Mouse (Mus musculus) right cerebral cortex, adult 18-20 months (tissue): ENCODE results near the gene Apol9a.

Source experiments
- DNase-seq: peaks from one replicate; pipeline ENCODE4 v3.0.0; 2022; ENCODE audit warnings: mixed read lengths

Apol9a gene

DNA sequence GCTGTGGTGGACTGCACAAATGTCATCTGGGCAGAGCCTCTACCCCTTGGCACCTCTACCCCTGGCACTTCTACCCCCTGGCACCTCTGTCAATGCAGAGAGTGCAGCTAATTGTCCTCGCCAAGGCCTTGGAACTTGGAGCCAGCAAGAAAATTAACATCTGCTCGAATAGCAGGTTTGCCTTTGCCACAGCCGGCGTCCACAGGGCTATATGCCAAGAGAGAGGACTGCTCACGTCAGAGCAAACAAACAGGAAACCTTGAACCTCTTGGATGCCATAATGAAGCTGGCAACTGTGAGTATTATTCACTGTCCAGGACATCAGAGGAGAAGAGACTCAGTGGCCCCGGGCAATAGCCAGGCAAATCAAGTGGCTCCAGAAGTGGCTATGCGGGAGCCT lies 34.0 kb downstream of the Apol9a start:
- no peak for DNase-seq

DNA sequence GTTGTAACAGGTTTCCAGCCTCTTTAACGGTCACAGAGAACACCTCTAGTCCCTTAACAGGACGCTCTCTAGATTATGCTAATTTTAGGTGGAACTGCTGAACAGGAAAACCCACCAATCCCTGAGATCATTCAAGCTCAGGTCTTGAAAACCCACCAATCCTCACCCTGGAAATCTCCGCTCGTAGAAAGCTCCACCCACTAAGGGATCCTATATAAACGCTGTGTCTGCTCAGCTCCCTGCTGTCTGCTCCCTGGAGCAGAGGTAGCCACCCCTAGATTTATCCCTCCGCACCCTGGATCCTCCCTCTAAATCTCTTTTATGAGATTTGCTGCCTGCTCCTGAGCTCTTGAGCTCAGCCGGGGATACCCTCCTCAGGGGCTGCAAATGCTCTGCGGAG lies 40.3 kb downstream of the Apol9a start:
- DNase-seq = no peak

DNA sequence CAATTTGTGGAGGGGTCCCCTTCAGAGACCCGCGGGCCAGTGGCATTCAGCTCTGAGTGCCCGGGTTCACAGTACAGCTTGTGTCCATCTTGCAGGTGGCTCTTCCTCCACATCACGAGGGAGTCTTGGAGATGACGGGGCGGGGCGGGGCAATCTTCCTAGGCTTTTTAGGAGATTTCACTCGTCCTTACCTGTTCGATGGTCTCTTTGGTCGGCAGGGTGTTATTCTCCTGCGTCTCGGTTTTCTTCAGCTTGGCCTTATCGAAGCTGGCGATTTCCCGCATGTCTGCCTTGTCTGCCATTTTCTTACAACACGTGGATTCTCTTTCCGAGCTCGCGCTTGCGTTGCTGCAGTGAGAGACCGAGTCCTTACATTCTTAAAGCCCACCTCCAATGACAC lies 41.0 kb downstream of the Apol9a start:
- DNase-seq = no peak

DNA sequence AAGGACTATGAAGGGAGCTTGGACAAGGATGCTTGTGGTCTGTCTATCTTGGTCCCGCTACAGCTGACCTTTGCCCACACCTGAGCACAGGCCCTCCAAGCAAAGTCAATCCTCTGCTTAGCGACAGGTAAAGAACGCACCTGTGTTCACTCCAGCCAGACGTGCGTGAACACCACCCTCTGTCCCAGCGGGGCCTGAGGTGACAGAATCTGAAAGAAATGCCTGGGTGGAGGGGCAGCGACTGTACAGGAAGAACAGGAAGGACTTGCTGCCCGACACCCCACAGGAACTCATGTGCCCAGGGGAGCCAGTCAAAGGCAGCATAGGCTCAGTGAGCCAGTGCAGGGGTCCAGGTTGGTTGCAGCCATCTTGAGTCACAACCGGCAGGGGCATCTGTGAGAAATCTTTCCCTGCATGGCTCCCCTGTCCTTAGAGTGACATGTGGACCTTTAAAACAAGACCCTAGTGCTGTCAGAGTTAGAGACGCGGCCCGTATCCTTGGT lies 42.1 kb downstream of the Apol9a start:
- DNase-seq = no peak

DNA sequence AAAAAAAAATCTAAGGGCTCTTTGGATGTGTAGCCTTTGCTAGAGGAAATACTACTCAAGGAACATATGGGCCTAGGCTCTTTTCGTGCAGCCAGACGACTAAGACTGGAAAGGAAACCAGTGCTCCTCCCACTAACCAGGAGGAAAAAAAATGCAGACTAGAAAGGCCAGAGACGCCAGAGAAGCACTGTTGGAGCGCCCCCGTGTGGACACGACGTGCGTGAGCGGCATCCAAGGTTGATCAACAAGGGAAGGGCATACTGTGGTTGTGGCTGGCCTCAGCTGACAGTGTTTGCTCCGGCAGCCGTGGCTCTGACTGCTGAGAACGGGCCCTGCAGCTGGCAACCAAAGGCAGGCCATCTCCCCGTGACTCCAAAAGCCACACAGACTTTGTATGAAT lies 42.8 kb downstream of the Apol9a start:
- peak; percentile 96 for DNase-seq

DNA sequence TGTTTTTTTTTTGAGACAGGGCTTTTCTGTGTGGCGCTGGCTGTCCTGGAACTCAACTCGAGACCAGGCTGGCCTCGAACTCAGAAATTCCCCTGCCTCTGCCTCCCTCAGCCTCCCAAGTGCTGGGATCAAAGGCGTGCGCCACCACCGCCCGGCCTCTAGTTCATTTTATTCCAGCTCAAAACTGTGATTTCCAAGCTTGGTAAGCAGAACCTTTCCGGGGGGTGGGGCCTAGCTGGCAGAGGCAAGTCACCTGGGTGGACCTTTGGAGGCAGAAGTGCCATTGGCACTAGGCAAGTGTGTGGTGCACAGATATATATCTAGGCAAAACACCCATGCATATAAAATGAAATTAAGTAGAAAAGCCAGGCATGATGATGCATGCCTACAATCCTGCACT lies 43.4 kb downstream of the Apol9a start:
- DNase-seq = no peak

DNA sequence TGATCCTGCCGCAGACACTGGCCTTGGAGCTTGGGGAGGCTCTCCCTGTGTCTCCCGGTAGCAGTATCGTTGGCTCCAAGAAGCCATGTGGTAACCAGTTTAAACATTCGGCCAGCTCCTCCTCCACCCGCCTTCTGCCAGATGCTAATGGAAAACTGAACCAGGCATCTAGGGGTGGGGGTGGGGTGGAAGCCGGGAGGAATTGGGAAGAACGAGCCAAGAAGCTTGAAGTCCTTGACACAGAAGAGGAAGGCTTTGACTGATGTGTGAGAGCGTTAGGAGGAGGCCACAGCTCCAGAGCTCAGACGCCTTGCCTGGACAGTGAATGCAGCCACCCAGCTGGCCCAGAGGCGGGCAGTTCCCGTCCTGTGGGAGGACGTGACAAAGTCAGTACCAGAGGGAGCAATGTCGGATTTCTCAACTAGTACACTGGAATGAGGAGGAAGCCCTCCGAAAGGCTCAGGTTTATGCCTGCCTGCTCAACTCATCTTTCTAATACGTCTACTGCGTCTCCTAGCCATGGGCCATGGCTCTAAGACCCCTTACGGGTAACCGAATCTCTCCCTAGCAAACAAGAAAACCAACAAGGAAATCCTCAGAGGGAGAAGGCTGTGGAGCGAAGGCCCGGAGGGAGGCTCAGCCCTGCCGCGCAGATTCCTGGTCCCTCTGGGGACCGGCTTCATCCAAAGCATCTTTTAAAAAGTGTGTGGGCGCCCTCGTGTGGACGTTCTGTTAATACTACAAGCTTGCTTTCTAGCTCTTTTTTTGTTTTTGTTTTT lies 44.0 kb downstream of the Apol9a start:
- DNase-seq = peak; percentile 85

DNA sequence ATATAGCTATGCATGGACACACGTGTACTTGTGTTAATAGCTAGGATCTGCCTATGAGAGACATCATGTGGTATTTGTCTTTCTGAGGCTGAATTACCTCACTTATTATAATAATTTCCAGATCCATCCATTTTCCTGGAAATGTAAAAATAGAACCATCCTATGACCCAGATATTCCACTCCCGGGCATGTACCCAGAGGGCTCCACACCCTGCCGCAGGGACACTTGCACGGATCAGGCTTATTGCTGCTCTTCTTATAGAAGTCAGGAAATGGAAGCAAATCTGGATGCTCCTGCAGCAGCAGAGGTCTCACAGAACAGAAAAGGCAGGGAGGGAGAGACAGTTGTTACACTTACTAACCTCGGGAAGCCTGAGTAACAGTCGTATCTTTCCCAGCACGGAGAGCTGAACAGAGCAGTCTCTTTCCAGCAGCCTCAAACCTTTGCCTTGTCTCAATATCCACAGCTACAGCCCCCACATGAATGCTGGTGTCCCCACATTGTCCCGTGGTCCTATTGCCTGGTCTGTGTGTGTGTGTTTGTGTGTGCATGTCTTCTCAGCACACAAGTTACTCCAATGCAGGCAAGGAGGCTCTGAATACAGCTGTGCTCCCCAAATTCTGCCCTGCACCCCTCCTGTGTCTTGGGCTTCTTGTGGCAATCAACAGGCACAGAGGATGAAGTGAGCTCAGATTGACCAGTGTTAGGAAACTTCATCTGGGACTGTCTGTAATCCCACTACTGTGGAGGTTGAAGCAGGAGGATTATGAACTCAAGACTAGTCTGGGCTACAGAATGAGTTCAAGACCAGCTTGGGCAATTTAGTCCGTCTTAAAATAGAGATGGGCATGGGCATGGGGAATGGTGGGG lies 45.0 kb downstream of the Apol9a start:
- DNase-seq = no peak

DNA sequence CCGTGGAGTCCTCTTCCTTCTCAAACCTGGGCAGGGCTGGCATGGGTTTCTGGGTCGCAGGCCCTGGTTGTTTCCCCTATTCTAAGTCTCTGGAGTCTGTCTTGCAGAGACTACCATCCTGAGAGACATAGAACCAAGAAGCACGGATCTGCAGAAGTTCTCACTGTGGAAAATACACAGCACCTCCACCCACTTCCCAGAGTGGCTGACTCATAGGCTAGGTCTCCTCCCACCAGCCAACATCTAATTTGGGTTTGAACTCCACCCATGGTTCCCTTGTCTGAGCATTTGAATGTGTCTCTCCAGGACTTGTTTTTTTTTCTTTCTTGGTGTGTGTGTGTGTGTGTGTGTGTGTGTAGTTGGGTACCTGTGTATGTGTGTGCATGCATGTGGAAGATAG lies 46.9 kb downstream of the Apol9a start:
- peak; percentile 90 for DNase-seq

DNA sequence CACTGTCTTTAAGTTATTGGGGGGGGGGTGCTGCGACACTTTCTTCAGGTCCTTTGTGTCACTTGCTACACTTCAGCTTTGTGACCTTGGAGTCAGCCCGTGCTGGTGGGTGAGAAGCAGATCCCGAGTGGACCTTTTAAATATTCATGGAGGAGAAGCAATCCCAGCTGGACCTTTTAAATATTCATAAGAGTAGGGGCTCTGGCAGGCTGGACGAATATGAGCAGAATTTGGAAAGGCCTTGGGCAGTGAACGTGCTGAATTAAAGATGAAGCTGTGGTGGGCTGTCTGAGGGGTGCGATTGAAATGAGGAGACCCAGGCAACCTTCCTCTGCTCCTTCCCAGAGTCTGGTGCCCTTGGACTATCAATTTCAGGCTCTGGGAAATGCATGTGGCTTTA lies 47.4 kb downstream of the Apol9a start:
- DNase-seq = no peak

DNA sequence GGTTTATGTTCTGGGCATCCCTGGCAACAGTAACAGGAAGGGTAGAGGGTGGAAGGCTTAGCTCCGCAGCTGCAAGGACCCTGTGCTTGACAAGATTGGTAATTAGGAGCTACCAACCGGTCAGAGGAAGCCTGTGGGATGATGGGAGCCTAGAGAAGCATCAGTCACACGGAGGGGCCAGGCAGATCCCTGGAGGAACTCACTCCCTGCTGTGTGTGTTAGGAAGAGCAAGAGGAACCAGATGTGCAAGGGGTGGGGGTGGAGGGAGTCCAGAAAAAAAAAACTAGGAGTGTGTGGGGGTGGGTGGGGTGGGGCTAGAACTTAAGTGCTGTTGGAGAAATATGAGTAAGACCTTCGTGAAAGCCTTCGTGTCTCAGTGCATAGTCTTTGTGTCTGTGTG lies 48.0 kb downstream of the Apol9a start:
- no peak for DNase-seq

DNA sequence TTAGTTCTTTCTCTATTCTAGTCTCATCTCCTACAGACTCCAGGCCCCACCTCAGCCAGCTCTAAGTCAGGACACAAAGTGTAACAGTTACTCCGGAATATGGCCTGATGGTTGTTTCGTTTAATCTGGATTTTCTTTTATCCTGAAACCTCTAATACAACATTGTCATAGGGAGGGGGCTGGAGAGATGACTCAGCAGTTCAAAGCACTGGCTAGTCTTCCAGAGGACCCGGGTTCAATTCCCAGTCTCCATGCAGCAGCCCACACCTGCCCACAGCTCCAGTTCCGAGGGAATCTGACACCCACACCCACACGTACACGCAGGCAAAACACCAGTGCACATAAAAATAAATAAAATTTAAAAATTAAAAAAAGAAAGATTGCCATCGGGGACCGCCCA lies 51.0 kb downstream of the Apol9a start:
- no peak for DNase-seq

DNA sequence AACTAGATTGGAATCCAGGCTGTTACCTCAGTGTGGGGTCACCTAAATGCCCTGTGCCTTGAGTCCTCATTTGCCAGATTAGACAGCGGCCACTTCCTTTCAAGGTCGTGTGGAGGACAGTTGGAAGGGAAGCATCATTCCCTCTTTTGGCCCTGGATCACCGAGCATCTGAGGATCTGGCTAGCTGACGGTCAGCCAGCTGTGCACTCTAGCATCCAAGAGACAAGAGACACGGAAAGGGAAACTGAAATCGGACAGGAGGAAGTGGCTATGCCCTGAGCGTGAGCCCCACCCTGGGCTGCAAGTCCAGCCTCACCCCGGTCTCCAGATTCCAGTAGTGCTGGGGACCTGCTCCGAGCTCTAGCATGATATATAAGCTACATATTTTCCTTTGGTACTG lies 51.4 kb downstream of the Apol9a start:
- no peak for DNase-seq

DNA sequence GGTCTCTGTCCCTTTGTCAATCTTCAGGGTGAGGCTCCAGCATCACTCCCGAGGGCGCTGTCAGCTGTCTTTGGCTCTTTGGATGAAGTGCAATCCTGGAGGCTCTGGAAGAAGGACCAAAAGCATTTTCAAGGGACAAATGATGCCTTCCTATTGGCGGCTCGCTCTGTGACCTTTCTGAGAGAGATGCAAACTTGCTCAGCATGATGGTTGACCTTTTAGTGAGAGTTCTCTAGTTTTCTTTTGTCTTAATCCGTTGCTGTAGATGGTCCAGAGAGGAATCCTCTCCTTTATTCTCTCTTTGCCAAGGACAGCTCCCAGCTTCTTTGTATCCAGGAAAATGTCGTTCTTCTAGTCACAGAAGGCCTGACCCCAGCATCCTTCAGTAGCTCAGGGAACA lies 51.9 kb downstream of the Apol9a start:
- DNase-seq = no peak

DNA sequence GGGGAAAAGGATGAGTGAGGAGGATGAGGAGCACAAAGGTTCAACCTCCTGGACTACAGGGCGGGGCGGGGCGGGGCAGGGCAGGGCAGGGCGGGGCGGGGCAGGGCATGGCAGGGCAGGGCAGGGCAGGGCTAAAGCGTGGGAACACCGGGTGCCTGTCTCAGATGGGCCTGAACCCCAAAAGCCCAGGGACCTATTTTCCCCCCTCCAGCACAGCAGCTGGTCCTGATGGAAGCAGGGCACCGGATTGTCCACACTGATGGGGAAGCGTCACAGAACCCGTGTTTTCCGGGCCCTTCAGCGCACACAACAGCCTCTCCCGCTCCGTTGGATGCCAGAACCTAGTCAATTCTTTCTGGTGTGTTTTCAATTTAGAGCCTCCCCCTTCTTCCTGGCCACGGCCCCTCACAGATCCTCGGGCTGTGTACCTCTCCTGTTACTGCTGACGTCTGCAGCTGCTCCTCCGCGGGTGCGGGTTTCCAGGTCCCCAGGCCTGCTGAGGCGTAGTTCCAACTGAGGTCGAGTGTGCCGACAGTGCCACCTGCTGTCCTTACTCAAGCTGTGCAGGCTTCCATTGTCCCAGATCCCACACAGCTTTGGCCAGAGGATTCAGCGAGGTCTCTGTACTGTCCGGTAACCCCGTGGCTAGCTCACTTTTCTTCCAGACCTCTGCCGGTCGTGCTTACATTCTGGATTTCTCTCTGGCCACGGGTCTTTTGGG lies 52.5 kb downstream of the Apol9a start:
- DNase-seq = peak; percentile 92

DNA sequence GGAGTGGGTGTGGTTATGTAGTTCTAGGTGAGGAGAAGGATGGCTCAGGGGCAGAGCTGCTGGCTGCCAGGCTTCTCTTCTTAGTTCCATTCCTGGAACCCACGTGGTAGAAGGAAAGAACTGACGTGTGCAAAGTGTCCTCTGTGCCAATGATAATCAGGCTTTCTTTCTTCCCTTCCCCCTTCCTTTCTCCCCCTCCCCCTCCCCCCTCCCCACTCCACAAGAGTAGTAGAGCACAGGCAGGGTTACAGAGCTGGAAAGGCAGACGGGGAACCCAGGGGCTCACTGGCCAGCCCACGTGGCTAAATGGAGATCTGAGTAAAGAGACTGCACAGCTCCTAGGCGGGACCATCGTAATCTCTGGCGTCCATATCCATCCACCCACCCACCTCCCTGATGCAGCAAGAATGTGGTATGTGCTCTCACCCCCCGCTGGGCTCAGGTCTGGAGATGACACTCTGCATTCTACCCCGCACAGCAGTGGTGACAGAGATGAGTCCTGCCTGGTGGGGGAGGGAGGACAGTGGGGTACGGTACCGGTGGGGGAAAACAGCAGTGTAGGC lies 54.6 kb downstream of the Apol9a start:
- peak; percentile 79 for DNase-seq

DNA sequence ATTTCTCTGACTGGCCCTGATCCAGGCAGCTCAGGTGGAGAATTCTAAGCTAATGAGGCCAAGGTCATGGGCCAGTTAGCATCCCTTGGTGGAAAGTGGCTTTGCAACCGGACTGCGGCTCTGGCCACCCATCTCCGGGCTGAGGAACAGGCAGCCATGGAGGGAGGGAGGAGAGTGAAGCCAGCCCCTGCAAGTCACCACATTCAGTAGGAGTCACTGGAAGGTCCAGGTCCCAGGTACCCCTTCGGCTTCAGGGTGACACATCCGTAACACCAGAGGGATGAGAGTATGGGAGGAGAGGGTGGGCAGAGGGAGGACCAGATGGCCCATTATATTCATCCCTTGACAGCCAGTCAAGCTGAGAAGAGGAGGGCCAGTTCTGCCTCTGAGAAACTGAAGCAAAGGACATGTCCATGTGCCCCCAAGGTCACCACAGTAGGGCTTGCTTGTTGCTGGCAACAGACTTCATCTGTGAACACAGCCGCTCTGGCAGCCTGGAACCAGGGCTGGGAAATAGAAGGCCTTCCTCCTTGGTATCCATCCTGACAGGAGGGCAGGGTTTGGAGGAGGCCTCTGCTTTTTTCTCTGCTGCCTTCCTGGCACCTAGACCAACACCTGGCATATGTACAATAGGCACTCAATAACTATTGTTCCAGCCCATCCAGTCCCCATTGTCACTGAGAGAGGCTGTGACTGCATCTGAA lies 55.9 kb downstream of the Apol9a start:
- DNase-seq = no peak

DNA sequence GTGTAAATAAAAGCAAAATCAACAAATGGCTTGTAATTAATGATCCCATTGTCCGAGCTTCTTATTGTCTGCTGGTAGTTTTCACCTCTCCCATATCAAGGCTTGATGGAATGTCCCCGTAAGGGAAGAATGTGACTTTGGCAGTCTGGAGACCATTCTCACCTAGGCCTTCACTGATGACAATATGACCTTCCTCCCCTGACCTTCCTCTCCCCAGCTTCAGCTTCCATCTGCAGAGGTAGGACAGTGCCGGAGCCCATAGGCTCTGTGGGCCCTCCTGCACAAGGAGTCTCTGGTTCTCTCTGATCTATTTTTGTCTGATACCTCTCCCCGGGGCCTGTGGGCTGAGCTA lies 56.5 kb downstream of the Apol9a start:
- no peak for DNase-seq
